Mouse (Mus musculus) heart, embryonic 10.5 days (tissue): ENCODE results near the gene Atp6v0a1. TPM values are rescaled to one million over a fixed set of nuclear protein-coding genes. Genes with fewer than 3 reads are reported as not detected.

Experiments used
- DNase-seq: peaks from one replicate; pipeline ENCODE4 v3.0.0-alpha.2; 2017; ENCODE audit warnings: low spot score
- H3K27ac ChIP-seq: fragments of 300-500 bp; sonication (generic); 2 replicates; pipeline ENCODE4 v1.5.1; 2016; ENCODE audit warnings: mild to moderate bottlenecking
- H3K27me3 ChIP-seq: fragments of 300-500 bp; sonication (generic); 2 replicates; pipeline ENCODE4 v1.6.1; 2016; ENCODE audit warnings: mild to moderate bottlenecking; ENCODE audit not compliant: poor library complexity, insufficient read depth, severe bottlenecking
- H3K36me3 ChIP-seq: fragments of 300-500 bp; sonication (generic); 2 replicates; pipeline ENCODE4 v1.6.1; 2016; ENCODE audit warnings: mild to moderate bottlenecking, moderate library complexity
- H3K4me1 ChIP-seq: fragments of 300-500 bp; sonication (generic); 2 replicates; pipeline ENCODE4 v1.6.1; 2016; ENCODE audit warnings: mild to moderate bottlenecking
- H3K4me3 ChIP-seq: fragments of 300-500 bp; sonication (generic); 2 replicates; pipeline ENCODE4 v1.5.1; 2016; ENCODE audit warnings: mild to moderate bottlenecking, moderate library complexity
- H3K9me3 ChIP-seq: fragments of 300-500 bp; sonication (generic); 2 replicates; pipeline ENCODE4 v1.6.1; 2016; ENCODE audit warnings: mild to moderate bottlenecking, moderate library complexity
- WGBS: fragments of 180-500 bp; shearing (Covaris S2); methylation state at CpG from one replicate; pipeline ENCODE4 v1.1.7; 2016; 5-methylcytosine and 5-hydroxymethylcytosine counted together
- polyA plus RNA-seq: library from polyadenylated mRNA; unstranded; fragments of >200 nt; fragmentation: Nextera tagmentation; extraction: Ambion mirVana; gene quantifications from 2 replicates; pipeline ENCODE4 v1.2.1, GENCODE M21; 2016

Atp6v0a1 gene
- polyA plus RNA-seq, 1 experiment from 2014 or later = 54.4 TPM

DNA sequence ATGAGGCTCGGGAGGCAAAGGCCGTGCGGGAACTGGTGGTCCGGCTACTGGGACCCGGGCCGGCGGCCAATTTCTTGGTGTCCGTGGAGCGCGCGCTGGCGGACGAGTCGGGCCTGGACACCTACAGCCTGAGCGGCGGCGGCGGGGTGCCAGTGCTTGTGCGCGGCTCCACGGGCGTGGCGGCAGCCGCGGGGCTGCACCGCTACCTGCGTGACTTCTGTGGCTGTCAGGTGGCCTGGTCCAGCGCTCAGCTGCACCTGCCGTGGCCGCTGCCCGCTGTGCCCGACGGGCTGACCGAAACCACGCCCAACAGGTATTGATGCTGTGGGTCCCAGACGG is 60.9 kb downstream of the Atp6v0a1 start:
- Histone ChIP-seq H3K36me3 (peaks cover 3% of the 10 kb centered on the region; the same call in 1 of the 2 replicates), H3K27me3 (peaks cover 31% of the 10 kb centered on the region), H3K4me3 (peak overlapping the region; percentile 93), H3K9me3 (no peaks in the 10 kb centered on the region), H3K27ac (peak overlapping the region; percentile 91), H3K4me1 (peaks cover 31% of the 10 kb centered on the region)
- WGBS = 0% methylated on average over 36 of the region's 36 CpGs
- no peak for DNase-seq

DNA sequence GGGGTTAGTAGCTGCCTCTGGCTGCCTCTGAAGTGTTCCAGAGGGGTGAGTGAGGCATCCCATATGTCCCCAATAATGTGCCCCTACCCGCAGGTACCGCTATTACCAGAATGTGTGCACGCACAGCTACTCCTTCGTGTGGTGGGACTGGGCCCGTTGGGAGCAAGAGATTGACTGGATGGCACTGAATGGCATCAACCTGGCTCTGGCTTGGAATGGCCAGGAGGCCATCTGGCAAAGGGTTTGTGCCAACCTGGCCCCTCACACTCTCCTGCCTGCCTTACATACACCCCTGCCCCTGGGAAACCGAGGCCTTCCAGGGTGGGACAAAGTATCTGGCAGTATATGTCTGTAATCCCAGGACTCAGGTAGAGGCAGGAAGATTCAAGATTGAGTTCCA is 61.7 kb downstream of the Atp6v0a1 start:
- Histone ChIP-seq H3K36me3 (peaks cover 3% of the 10 kb centered on the region; the same call in 1 of the 2 replicates), H3K27ac (no peak overlapping the region), H3K9me3 (no peaks in the 10 kb centered on the region), H3K4me3 (peak overlapping the region; percentile 93), H3K4me1 (peaks cover 25% of the 10 kb centered on the region), H3K27me3 (peaks cover 34% of the 10 kb centered on the region)
- no peak for DNase-seq
- WGBS = 67% methylated on average over 6 of the region's 6 CpGs

DNA sequence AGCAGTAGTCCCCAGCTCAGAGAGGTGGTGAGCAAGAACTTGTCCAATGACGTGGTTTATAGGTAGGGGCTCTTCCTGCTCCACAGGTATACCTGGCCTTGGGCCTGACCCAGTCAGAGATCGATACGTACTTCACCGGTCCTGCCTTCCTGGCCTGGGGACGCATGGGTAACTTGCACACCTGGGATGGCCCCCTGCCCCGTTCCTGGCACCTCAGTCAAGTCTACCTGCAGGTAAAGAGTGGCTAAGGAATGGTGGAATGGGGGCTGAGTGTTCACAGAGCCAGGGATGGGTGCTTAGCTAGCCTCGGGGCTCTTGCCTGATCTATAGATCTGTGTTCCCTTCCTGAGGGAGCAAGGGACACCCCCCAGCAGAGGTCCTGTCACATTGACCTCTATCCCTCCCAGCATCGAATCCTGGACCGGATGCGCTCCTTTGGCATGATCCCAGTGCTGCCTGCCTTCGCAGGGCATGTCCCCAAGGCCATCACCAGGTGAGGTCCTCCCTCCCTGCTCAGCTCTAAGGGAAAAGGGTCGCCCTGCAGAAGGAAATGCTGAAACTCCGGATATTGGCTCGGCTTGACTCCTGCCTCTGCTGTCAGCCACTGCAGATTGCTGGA is 62.7 kb downstream of the Atp6v0a1 start:
- H3K36me3 ChIP-seq = peaks cover 9% of the 10 kb centered on the region; the same call in 1 of the 2 replicates
- no peak for DNase-seq
- no peaks in the 10 kb centered on the region for H3K9me3 ChIP-seq
- H3K27ac ChIP-seq = no peak overlapping the region
- H3K4me1 ChIP-seq = peaks cover 17% of the 10 kb centered on the region
- peaks cover 43% of the 10 kb centered on the region for H3K27me3 ChIP-seq
- 64% methylated on average over 14 of the region's 14 CpGs for WGBS
- no peak overlapping the region for H3K4me3 ChIP-seq

DNA sequence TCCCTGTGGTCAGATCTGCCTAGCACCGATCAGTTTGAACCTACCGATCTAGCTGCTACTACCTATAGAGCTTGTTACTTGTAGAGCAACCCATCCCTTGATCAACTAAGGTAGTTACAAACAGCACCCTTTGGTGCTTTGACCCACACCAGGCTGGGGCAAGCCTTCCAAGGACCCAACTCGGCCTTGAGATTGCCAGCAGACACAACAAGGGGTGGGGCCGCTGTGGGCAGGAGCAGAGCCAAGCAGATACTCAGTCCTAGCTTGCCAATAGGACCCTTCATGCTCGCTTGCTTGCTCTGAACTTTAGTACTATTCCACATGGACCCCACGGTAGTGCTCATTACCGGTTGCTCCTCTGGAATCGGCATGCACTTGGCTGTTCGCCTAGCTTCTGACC is 68.9 kb downstream of the Atp6v0a1 start, which contains the start of gene Hsd17b1:
TSS of gene Hsd17b1 (plus strand) at position 291 of the 400 bp plus-strand sequence.
- Histone ChIP-seq H3K27ac (no peak within 1 kb of the TSS), H3K9me3 (no peaks in the 10 kb centered on the region), H3K27me3 (peaks cover 65% of the 10 kb centered on the region), H3K36me3 (peaks cover 8% of the 10 kb centered on the region; the same call in 1 of the 2 replicates), H3K4me3 (peak within 1 kb of the TSS; percentile 25; the same call in 1 of the 2 replicates), H3K4me1 (peaks cover 23% of the 10 kb centered on the region)
- 69% methylated on average over 9 of the region's 9 CpGs for WGBS
- no peak for DNase-seq

DNA sequence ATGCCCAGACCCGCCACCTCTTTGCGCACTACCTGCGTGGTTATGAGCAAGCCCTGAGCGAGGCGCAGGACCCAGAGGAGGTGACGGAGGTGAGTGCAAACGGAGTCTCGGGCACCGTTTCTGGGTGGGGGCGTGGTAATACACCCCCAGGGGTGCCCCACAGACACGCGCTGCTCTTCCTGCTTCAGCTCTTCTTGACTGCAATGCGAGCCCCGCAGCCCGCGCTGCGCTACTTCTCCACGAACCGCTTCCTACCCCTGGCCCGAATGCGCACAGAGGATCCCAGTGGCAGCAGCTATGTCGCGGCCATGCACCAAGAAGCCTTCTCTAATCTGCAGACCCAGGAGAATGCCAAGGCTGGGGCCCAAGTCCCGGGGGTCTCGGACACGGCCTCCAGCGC is 70.5 kb downstream of the Atp6v0a1 start:
- peaks cover 60% of the 10 kb centered on the region for H3K27me3 ChIP-seq
- 2% methylated on average over 27 of the region's 27 CpGs for WGBS

DNA sequence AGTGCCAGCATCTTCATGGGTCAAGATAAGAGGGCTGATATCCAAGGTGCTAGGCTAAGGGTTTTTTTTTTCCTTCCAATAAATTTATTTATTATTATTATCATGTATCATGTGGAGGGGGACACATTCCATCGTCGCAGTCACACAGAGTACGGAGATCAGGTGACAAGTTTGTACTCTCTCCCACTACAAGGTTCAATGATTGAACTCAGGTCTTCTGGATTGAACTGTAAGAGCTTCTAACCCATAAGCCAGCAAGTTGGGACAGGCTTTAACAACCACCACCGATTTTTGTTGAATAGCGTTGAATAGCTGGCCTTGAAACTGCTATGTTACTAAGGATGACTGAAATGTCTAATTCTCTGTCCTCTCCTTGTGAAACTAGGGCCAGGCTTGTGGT is 71.2 kb downstream of the Atp6v0a1 start:
- Histone ChIP-seq H3K36me3 (peaks cover 14% of the 10 kb centered on the region), H3K4me3 (no peak overlapping the region), H3K9me3 (no peaks in the 10 kb centered on the region), H3K27ac (no peak overlapping the region), H3K27me3 (peaks cover 60% of the 10 kb centered on the region), H3K4me1 (peaks cover 44% of the 10 kb centered on the region)
- 68% methylated on average over 5 of the region's 5 CpGs for WGBS
- DNase-seq = no peak

More for the DNA sequence above, 70.5 kb downstream of the Atp6v0a1 start:
- Histone ChIP-seq H3K4me3 (peak overlapping the region; percentile 25), H3K36me3 (peaks cover 8% of the 10 kb centered on the region), H3K4me1 (peaks cover 39% of the 10 kb centered on the region), H3K27ac (no peak overlapping the region), H3K9me3 (no peaks in the 10 kb centered on the region)
- no peak for DNase-seq

DNA sequence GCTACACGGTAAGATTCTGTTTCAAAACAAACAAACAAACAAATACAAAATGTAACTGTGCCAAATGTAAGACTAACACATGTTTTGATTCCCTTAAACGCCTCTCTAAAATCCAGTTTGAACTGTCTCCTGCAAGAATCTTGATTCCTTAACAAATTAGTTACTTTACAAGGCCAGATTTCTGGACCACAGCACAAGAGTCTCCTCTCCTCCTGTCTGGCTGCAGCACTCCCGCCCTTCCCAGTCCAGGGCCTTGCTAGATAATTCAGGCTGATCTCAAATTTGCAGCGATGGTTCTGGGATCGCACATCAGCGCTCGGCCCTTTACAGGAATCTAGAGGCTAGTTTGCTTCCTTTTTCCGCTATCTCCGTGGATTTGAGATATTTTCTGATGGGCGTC is 72.4 kb downstream of the Atp6v0a1 start:
- Histone ChIP-seq H3K36me3 (peaks cover 18% of the 10 kb centered on the region), H3K4me3 (peak overlapping the region; percentile 78), H3K27me3 (peaks cover 51% of the 10 kb centered on the region), H3K9me3 (no peaks in the 10 kb centered on the region), H3K27ac (peak overlapping the region; percentile 89), H3K4me1 (peaks cover 56% of the 10 kb centered on the region)
- 6% methylated on average over 10 of the region's 10 CpGs for WGBS
- DNase-seq = no peak

DNA sequence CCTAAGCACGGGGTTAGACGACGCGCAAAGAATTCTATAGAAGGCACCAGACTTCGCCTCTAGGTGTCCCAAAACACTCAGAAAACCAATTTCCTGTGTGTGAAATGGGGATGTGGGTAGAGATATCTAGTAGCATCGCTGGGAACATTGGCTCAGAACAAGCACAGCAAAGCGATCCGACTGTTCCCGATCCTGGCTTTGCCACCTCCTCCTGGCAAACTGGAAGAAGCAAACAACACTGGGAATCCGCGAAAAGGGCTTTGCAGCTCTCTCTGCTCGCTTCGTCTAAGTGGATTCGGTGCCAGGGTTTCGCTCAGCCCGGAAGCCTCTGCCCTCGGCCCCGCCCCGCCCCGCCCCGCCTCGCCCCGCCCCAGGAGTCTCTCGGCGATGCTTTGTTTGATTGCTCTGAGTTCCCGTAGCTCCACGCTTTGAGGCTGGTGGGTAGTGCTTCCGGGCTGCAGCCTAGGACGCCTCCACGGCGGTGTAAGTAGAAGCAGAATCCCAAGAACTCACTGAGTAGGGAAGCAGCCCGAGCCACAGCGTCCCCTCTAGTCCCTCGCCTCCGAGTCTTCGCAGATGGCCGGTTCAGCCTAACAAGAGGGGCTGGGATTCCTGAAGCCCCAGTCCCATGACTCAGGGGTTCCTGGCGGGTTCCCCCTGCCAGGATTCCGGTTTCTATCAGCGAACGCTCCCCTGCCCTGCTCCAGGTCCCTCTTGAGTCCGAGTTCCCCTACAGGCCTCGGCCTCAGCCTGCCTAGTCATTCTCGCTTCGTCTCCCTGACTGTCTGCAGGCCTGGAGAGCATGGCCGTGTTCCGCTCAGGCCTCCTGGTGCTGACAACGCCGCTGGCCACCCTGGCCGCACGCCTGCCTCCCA is 73.2 kb downstream of the Atp6v0a1 start, which contains the start of gene Coasy:
TSS of gene Coasy (plus strand) at position 358 of the 875 bp plus-strand sequence.
- peak; percentile 97 for DNase-seq
- under 1% methylated on average over 51 of the region's 51 CpGs for WGBS
- Histone ChIP-seq H3K9me3 (no peaks in the 10 kb centered on the region), H3K27ac (peak within 1 kb of the TSS; percentile 89), H3K36me3 (peaks cover 13% of the 10 kb centered on the region), H3K4me3 (peak within 1 kb of the TSS; percentile 78), H3K27me3 (peaks cover 43% of the 10 kb centered on the region), H3K4me1 (peaks cover 63% of the 10 kb centered on the region)

DNA sequence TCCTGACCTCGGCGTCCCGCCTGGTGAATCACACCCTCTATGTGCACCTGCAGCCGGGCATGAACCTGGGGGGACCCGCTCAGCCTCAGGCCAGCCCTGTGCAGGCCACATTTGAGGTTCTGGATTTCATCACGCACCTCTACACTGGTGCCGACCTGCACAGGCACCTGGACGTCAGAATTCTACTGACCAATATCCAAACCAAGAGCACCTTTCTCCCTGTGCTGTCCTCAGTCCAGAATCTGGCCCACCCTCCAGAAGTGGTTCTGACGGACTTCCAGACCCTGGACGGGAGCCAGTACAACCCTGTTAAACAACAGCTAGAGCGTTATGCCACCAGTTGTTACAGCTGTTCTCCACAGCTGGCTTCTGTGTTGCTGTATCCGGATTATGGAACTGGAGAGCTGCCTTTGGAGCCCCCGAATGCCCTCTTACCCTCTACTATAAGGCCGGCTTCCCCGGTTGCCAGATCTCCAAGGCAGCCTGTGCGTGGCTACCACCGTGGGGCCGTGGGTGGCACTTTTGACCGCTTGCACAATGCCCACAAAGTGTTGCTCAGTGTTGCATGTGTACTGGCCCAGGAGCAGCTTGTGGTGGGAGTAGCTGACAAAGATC is 73.9 kb downstream of the Atp6v0a1 start:
- Histone ChIP-seq H3K27me3 (peaks cover 35% of the 10 kb centered on the region), H3K9me3 (no peaks in the 10 kb centered on the region), H3K27ac (peak overlapping the region; percentile 89), H3K4me3 (peak overlapping the region; percentile 78), H3K4me1 (peaks cover 70% of the 10 kb centered on the region), H3K36me3 (peaks cover 13% of the 10 kb centered on the region)
- no peak for DNase-seq
- 41% methylated on average over 19 of the region's 19 CpGs for WGBS

DNA sequence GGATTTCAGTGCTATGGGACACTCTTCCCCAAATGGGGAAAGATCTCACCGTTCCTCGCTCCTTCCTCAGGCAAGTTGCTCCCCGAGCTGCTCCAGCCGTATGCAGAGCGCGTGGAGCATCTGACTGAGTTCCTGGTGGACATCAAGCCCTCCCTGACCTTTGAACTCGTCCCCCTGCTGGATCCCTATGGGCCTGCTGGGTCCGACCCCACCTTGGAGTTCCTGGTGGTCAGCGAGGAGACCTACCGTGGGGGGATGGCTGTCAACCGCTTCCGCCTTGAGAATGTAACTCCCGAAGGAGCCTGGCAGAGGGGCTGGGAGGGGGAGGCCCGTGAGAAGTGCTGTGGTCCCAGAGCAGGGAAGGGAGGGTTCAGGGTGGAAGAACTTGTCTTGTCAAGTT is 75.0 kb downstream of the Atp6v0a1 start:
- DNase-seq = no peak
- Histone ChIP-seq H3K9me3 (no peaks in the 10 kb centered on the region), H3K27ac (peak overlapping the region; percentile 42; the same call in 1 of the 2 replicates), H3K4me3 (no peak overlapping the region), H3K36me3 (peaks cover 22% of the 10 kb centered on the region), H3K27me3 (peaks cover 25% of the 10 kb centered on the region), H3K4me1 (peaks cover 68% of the 10 kb centered on the region)
- WGBS = 83% methylated on average over 14 of the region's 14 CpGs

DNA sequence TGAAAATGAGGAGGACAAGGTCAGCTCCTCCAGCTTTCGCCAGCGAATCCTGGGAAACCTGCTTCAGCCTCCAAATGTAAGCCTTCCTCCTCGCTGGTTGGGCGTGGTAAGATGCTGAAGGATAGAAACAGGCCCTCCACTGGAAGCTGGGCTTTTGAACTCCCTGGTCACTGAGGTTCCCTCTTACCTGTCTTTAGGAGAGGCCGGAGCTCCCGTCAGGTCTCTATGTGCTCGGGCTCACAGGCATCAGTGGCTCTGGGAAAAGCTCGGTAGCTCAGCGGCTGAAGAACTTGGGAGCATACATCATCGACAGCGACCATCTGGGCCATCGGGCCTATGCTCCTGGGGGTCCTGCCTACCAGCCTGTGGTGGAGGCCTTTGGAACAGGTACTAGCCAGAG is 75.6 kb downstream of the Atp6v0a1 start:
- WGBS = 91% methylated on average over 12 of the region's 12 CpGs
- H3K4me1 ChIP-seq = peaks cover 62% of the 10 kb centered on the region
- DNase-seq = no peak
- H3K4me3 ChIP-seq = no peak overlapping the region
- peaks cover 28% of the 10 kb centered on the region for H3K36me3 ChIP-seq
- H3K27ac ChIP-seq = no peak overlapping the region
- H3K9me3 ChIP-seq = no peaks in the 10 kb centered on the region
- H3K27me3 ChIP-seq = peaks cover 19% of the 10 kb centered on the region

DNA sequence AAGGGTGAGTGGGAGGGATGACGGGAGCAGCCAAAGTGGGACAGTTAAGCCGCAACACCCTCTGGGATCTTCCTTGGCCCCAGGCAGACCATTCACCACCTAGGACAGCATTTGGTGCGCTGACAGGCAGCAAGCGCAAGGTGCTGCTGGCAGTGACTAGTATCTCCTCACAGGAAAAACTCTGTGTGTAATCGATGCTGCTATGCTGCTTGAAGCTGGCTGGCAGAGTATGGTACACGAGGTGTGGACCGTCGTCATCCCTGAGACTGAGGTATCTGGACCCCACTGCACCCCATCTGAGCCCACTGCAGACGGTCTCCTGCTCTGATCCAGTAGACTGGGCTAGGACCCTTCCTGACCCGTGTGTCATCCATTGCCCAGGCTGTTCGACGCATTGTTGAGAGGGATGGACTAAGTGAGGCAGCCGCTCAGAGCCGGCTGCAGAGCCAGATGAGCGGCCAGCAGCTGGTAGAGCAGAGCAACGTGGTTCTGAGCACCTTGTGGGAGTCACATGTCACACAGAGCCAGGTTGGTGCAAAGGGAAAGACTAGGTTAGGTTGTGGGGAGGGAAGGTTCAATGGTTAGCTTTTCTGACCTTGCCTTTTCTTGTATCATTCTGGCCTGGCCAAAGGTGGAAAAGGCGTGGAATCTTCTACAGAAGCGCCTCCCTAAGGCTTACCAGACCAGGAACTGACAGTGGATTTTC is 76.5 kb downstream of the Atp6v0a1 start:
- peaks cover 60% of the 10 kb centered on the region for H3K4me1 ChIP-seq
- peaks cover 9% of the 10 kb centered on the region for H3K27me3 ChIP-seq
- WGBS = 91% methylated on average over 18 of the region's 18 CpGs
- H3K27ac ChIP-seq = peak overlapping the region; percentile 92; the same call in 1 of the 2 replicates
- peaks cover 37% of the 10 kb centered on the region for H3K36me3 ChIP-seq
- H3K4me3 ChIP-seq = no peak overlapping the region
- no peaks in the 10 kb centered on the region for H3K9me3 ChIP-seq
- DNase-seq = no peak
